Mouse (Mus musculus) gonadal fat pad, adult 2 months (tissue): ENCODE results near the gene Bloc1s4. TPM values are rescaled to one million over a fixed set of nuclear protein-coding genes. Genes with fewer than 3 reads are reported as not detected.
"Not testable (repeated sequence)": the region's sequence is repeated elsewhere in the genome, so short reads cannot be mapped to it uniquely, and the experiment has no call there.

Source experiments
- DNase-seq: peaks from one replicate; pipeline ENCODE4 v3.0.0-alpha.2; 2012; ENCODE audit warnings: low read depth
- polyA plus RNA-seq: library from polyadenylated mRNA; depleted of rRNA; stranded (reverse); fragments of >200 nt; gene quantifications from 2 replicates; pipeline ENCODE4 v1.2.3, GENCODE M21; 2012; rRNA removed

The Bloc1s4 gene
- polyA plus RNA-seq: 21.7 and 24.5 TPM in 2 replicates

DNA sequence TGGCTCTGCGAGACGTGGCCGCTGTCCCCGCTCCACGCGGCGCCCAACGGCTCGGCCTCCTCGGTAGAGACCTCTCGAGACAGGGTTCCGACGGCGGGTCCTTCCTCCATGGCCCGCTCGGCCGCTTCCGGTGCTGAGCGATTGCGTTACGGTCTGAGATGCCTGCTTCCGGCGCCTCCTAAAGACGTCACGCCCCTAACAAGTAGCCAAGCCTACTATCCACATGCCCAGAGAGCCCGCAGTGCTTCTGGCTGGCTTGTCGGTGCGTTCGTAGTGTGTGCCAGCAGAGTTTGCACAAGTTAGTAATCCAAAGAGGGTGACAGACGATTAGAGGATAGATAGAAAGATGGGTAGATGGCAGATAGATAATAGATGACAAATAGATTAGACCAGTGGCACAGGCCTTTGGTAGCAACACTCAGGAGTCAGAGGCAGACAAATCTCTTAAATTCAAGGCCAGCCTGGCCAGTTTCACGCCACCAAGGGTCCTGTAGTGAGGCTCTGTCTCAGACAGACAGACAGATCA, at the start of gene Bloc1s4:
Bloc1s4 (minus strand) TSS at position 115 of the 526 bp plus-strand sequence.
- DNase-seq: no peak

DNA sequence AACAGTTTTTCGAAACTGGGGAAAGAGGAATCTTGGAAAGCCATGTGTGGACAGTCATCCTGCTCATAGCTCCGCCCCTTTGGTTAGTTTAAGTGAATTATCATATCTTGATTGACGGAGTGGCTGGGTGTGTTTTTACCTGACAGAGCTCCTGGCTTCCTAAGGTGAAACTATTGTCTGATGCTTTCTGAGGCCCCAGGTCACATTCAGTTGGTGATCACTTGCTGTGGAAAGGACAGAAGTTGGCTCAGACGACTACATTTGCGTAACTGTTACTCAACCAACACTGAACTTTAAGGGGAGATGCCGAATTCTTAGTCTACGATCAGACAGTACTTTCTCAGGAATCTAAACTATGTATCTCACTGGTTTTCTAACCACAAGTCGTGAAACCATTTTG, 48.8 kb upstream of the Bloc1s4 start:
- peak; percentile 51 for DNase-seq

DNA sequence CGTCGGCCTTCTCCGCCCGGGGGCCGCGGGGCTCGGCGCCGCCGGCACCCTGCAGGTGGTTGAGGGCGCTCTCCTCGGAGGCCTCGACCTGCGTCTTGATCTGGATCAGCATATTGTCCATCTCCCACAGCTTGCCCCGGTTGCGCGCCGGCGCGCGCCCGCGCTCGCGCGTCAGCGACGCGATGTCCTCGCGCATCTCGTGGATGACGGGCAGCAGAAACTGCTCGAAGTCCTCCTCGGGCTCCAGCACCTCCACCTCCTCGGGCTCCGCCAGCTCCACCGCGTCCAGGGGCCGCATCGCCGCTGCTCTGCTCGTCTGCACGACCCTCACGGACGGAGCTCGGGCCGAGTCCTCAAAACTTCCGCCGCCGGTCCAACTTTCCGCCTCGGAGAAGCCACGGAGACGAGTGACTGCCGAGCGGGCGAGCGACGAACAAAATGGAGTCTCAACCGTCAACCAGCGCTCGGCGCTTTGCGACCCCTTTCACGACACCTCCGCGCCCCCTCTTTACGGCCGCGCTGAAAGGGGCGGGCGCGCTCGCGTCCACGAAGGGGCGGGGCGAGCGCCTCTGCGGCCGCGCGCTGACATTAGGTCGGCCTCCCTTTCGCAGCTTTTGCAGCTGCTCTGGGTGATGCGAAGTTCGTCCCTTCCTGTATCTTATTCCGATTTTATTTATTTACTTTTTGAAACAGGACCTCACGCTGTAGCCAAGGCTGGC, 48.0 kb upstream of the Bloc1s4 start, which contains the start of gene Mrfap1:
Mrfap1 (minus strand) TSS at position 477 of the 719 bp plus-strand sequence.
- DNase-seq: peak; percentile 27

DNA sequence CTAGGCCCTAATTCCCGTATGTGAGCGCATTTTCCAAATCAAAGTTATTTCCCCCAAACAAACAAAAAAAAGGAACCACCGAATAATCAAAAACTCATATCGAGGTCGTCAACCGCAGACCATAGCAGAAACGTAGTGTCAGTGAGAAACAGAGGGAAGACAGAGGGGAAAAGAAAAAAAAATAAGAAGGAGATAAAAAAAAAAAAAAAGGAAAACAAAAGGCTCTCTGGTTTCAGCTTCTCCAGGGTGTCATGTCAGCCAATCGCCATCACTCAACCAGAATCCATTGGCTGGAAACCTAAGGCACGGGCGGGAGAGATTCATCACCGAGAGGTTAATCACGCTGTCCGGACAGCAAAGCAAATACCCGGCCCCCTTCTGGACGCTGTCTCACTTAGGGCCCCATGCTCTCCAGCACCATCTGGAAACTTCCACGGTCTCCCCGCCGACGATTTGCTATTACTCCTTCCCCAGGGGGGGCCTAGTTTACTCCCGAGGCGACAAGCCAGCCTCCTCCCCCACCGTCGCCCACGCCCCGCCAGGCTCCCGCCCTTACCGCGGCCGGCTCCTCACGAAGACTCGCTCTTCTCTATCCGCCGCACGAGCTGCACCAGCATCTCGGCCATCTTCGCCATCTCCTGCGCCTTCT, 47.3 kb upstream of the Bloc1s4 start:
- DNase-seq: not testable (repeated sequence)

DNA sequence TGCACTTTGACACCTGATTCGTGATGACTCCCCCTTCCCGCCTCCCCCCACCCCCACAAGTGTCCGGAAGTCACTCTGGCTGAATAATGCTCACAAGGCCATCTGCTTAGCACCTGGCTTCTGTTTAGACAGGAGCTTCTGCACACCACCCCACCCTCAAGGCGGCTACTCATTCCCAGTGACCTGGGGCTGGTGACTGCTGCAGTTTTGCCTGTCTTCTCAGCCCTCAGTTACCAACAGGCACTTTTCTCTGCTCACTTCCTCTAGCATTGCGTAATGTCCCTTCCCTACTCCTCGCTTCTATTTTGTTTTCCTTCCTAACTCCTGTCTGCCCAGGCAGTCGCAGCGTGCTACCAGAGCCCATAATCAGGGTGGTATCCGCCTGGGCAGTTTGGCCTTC, 43.4 kb upstream of the Bloc1s4 start:
- DNase-seq: no peak

DNA sequence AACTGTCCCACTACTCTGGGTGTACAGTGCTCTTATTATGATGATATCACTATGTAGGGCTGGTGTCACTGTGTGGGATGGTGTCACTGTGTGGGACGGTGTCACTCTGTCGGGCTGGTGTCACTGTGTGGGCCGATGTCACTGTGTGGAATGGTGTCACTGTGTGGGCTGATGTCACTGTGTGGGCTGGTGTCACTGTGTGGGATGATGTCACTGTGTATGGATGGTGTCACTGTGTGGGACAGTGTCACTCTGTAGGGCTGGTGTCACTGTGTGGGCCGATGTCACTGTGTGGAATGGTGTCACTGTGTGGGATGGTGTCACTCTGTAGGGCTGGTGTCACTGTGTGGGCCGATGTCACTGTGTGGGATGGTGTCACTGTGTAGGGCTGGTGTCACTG, 37.6 kb upstream of the Bloc1s4 start:
- DNase-seq: no peak

DNA sequence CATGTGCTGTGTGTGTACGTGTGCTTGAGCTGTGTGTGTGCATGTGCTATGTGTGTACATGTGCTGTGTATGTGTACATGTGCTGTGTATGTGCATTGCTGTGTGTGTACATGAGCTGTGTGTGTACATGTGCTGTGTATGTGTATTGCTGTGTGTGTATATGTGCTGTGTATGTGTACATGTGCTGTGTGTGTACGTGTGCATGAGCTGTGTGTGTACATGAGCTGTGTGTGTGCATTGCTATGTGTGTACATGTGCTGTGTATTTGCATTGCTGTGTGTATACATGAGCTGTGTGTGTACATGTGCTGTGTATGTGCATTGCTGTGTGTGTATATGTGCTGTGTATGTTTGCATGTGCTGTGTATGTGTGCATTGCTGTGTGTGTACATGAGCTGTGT, 31.1 kb upstream of the Bloc1s4 start:
- no peak for DNase-seq

DNA sequence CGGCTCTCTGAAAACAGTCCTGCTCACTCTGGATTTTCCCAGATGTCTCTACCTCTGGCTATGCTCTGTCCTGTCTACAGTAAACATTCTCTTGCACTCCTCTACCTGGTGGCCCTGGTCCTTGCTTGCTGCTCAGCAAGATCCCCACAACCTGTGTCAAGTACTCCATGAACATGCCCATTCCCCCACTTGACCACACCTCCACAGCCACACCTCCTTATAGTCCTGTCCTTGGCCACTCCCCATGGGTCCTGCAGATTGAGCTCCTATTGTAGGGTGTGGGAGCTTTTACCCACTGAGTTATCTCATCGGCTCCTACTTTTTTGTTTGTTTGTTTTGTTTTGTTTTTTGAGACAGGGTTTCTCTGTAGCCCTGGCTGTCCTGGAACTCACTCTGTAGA, 30.5 kb upstream of the Bloc1s4 start:
- DNase-seq: no peak

DNA sequence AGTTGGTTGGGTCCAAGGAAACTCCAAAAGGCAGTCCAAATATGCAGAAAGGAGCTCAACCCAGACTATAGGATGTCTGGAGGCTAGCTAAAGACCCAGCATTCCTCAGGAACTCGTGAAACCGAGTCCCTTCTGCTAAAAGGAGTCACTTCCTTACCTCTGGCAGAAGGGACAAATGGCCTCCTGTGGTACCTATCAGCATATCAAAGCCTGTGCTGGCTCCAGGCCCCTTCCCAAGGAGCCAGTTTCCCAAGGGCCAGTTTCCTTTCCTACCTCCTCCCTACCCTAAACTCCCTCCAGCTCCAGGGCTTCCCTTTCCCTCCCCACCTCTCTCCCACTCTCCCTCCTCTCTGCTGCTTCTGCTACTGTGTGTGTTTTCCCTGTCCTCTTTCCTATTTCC, 28.7 kb upstream of the Bloc1s4 start:
- DNase-seq: no peak

DNA sequence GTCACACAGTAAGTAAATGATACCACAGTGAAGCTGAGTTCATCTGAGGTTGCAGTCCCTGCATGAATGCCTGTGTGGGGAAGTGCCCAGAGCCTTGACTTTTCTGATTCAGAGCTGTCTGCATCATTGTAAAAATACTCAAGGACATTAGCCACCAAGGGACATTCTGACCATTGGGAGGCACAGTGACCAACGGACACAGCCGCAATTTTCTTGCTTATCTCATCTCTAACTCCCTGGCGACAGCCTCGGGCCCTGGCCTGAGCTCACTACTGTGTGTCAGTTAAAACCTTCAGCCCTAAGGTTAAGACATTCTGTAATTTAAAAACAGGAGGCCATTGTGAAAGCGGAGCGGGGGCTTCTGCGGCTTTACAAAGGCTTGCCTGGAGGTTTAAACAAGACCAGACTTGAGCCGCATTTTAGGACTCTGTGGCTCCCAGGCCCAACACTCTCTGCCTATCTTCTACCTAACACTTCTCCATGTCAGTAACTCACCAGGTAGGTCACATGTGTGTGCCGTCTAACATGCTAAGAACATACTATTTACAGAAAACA, 27.6 kb upstream of the Bloc1s4 start:
- peak; percentile 31 for DNase-seq

DNA sequence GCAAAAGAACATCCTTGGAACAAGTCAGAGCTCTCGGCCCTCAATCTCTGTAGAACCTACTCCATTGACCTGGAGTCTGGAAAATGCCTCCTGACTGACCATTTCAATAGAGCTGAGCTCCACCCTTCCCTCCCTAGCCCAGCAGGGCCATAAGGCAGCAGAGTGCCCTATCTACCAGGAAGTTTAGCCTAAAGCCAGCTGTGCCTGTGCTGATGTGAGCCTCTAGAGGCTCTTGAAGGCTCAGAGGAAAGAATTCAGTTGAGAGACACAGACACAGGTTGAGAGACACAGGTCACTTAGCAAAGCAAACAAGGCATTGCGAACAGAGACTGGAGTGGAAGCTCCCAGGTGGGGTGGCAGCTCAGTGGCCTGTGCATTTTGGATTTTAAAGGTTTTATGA, 26.9 kb upstream of the Bloc1s4 start:
- no peak for DNase-seq

DNA sequence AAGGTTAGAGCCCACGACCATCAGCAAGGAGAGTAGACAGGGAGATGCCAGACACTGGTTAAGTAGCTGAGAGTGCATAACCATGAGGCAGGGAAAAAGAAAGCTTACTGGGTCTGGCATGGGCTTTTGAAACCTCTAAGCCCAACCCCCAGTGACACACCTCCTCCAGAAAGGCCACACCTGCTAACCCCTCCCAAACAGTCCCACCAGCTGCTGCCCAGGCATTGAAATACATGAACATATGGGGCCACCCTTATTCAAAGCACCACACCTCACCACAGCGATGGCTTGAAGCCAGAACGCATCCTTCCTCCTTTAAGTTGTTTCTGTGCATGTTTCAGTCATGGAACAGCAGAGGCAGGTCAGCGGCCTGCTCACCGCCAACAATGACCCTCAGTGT, 24.1 kb upstream of the Bloc1s4 start:
- no peak for DNase-seq

DNA sequence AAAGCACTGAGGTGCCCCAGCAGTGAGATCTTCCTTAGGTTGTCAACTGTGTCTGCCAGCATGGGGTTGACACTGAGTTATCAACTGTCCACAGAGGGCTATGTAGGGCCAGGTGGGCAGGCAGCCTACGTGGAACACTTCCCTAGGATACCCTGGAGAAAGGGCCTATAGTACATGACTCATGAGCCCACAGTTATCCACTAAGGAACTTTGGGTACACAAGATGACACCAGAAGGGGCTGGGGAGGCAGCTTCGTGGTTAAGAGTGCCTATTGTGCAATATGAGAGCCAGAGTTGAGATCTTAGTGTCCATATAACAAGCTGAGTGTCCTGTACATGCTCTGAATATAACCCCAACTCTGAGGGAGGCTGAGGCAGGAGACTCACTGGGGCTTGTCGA, 21.2 kb upstream of the Bloc1s4 start:
- no peak for DNase-seq

DNA sequence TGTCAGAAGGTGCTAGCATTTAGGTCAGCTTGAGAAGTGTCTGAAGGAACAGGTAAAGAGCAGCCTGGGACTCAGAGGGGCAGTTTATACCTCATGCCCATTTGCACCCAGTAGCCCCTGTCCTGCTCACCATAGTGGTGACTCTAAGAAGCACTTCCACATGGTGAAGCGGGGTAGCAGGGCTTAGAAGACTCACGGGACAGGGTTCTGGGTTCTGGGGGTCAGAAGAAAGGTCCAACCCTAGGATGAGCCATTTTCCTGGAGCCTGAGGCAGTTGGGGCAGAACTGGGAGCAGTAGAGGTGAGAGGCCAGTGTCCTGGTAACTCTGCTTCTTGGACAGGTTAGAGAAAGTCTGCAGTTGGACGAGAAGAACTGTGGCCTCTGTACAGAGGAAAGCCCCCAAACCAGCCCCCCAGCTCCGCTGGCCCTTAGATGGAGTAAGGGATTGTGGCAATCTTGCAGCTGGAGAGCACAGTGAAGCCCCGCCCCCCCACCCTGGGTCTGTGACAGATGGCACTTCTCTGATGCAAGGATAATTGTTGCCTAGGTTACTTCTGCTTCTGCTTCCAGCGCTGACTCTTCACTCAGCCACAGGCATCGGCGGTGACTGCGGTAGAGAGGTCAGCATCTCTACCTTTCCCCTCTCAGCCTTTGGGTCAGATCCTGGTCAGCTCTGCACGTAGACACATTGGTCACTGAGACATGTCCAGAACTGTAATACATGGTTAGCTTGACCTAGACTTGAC, 18.7 kb upstream of the Bloc1s4 start:
- no peak for DNase-seq

DNA sequence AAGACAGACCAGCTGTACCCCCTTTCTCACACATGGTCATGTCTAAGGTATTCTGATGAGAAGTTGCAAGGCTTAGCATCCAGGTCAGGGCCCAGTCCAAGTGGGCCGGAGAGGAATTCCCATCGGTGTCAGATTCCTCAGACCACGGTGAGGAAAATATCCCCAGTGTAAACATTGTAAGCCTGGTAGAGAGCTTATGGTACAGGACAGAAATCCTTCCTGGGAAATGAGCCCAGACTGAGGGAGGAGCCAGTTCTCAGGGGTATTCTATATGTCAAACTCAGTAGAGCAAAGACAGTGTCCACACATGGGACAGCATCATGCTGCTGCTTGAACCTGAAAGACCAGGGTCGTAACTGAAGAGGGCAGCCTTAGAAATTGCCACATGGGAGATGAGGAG, 11.4 kb upstream of the Bloc1s4 start:
- no peak for DNase-seq

DNA sequence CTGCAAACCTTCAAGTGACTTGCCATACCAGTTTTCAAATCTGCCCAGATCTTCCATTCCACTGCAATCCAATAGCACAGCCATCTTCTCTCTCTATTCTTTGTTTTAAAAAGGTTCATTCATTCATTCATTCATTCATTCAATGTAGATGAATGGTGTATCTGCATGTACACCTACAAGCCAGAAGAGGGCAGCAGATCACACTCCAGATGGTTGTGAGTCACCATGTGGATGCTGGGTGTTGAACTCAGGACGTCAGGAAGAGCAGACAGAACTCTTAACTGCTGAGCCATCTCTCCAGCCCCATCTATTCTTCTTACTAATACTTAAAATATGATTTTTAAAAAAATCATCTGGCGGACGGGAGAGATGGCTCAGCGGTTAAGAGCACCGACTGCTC, 8.6 kb upstream of the Bloc1s4 start:
- DNase-seq: no peak

DNA sequence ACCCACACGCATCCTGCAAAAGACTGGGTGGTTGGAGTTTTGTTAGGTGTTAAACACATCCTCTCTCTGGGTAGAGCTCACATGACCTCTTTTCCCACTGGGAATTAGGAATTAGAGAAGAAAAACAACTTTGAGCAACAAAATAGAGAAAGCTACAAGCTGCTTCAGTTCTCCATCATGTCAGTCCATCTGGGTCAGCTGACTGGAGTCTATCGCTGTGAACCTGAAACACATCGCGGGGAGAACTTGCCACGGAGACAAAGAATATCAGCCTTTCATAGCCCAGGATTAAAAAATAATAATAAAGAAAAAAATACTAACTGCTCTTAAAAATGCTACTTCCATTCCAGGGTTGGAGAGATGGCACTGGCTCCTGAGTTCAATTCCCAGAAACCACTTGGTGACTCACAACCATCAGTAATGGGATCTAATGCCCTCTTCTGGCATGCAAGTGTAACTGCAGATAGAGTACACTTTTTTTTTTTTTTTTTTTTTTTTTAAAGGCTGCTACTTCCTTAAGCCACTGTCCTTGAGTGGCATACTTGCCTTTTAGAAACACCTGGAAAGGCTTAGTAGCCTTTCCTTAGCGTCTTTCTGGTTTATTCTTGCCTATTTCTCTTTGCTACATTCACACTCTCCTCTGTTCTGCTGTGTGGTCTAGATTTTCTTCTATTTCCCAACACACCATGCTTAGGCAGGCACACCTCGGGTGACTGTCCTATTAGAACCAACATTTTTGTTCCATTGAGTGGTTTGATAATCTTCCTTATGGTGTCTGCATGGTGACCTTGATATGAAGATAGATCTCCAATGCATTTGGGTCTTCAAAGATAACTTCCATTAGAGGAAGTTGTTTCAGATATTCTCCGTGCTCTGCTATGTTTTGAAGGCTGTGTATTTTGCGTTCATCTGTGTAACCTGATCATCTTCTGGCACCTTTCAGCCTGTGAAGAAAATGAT, 1.9 kb upstream of the Bloc1s4 start:
- no peak for DNase-seq

DNA sequence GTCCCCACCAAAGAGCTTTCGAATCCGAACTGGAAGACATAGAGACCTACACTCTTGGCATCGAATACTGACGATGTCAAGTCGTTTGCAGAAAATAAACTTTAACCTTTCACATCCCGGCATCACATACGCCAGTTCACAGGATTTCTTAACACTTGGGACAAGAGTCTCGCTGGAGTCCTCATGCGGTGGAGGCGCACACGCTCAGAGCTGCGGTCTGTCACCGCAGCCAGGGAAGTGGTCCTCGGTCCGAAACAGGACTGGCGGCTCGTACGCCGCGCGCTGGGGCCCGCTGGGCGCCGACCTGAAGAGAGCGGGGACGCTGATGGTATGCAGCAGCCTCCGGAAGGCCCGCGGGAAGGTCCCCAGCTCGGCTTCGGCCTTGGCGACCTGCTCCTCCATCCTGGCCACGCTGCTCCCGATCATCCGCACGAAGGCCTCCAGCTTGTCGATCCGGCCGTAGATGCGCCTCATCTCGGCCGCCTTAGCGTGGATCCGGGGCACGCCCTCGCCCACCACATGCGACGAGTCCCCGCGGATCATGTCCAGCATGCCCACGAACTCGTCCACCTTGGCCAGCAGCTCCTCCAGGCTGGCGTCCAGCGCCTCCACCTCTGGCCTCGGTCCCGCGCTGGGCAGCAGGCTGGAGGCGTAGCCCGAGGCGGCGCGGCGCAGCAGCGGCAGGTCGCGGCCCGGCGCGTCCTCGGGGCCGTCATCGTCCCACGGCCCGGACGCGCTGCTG, 485 bp downstream of the Bloc1s4 start:
- no peak for DNase-seq

DNA sequence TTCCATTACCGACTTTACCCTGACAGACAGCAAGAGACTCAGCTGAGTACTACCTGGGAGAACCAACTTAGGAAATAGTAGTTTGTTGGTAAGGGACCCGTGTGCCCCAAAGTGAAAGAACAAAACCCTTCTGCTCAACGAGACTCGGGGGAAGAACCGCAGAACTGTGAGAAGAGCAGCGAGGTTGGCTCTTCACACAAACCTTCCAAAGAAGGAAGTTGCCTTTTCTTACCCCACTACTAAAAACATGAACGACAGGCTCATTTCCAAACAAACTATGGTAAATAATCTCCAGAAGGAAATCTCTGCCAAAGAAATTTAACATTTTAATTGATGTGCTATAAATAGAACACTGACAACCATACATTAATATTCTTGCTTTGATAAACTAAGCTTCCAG, 1.4 kb downstream of the Bloc1s4 start:
- no peak for DNase-seq

DNA sequence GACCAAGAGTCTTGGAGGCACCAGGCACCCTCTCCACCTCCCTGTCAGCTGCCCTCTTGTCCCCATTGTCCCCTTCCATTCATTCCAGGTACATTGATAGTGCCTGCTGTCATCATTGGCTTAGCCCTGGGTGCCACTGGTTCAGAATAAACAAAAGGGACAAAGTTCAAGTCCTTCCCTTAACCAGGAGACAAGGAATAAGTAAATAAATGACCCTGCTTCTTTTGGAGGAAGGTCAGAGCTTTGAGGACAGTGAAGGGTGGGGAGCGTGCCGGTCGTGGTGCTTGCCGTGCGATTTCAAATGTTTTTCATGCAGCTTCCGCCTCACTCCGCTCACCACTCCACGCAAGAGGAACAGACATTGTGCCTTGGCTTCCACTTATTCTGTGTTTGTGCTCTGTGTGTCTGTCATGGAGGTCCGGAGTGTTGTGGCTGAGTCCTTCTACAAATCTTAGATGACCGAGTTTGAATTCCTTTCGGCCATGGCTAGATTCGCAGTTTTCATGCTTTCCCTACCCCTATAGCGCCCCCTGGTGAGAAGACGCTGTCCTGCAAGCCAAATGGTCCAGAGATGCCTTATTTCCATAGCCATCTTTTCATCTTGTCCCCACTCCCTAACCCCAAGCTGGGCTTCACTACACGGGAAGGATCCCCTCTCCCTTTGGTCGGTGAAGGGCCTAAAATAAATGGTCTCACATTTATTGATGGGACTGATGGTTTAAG, 6.2 kb downstream of the Bloc1s4 start:
- no peak for DNase-seq
